Mouse (Mus musculus) left cerebral cortex, postnatal 36 days (tissue): Measurements from ENCODE around the gene Bpifc. TPM values are rescaled to one million over a fixed set of nuclear protein-coding genes. Genes with fewer than 3 reads are reported as not detected.
A peak's percentile ranks its signal among the peaks of the same experiment; 100 is the strongest.

Experiments used
- DNase-seq, 2 experiments: peaks; one replicate each; pipeline ENCODE4 v3.0.0; 2021 to 2022; ENCODE audit warnings: low spot score in 2 of 2, mixed read lengths in 1 of 2
- intact Hi-C: fragments of 180-260 bp; cut with DNase I; formaldehyde crosslinking; loops from one replicate; pipeline ENCODE4 v1.15.1; 2025
- total RNA-seq, 2 experiments: library from RNA; stranded (reverse); gene quantifications; 2 replicates each; pipeline ENCODE4 v1.2.3; 2021

Gene Bpifc
- total RNA-seq, 2 experiments from 2014 or later, result 0.14 to 0.15 TPM

DNA sequence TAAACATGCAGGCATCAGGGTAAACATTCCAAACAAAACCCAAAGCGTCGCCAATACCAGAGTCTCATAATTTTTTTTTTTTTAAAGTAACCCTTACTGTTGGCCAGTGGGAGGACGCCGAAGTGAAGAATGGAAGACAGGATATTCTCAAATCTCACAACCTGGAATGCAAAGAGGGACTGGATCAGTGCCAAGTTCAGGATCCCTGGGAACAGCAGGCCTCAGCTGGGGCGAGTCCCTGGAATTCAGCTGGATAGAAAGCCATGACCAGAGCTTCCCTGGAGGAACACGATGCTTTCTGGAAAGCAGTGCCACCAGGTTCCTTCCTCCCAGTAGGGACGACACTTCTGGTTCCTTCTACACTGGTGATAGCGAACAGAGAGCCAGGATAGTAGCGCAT lies 48.8 kb downstream of the Bpifc start:
- no peak for DNase-seq
- intact Hi-C loops, result loop anchor here (10.0 kb wide), 1 partner anchor 102 kb away; no protein-coding TSS in a partner anchor

- intact Hi-C loops, result loop anchor here (5.0 to 10.0 kb wide), 2 partner anchors 85 to 747 kb away; partner anchors contain the start of genes Hsp90b1 and Ttc41
- DNase-seq, result peak; percentile 98
These were observed 54.2 kb downstream of the Bpifc start, which contains the start of gene Rtcb for GRCm38 (mm10) chr10:85957464-85957950. Gene Rtcb, minus strand, starts transcription at chr10:85957823.

GRCm38 (mm10) chr10:85956871-85957419 lies 54.8 kb downstream of the Bpifc start:
- no peak for DNase-seq
- intact Hi-C loops, result loop anchor here (5.0 to 10.0 kb wide), 2 partner anchors 85 to 748 kb away; partner anchors contain the start of genes Hsp90b1 and Ttc41

DNA sequence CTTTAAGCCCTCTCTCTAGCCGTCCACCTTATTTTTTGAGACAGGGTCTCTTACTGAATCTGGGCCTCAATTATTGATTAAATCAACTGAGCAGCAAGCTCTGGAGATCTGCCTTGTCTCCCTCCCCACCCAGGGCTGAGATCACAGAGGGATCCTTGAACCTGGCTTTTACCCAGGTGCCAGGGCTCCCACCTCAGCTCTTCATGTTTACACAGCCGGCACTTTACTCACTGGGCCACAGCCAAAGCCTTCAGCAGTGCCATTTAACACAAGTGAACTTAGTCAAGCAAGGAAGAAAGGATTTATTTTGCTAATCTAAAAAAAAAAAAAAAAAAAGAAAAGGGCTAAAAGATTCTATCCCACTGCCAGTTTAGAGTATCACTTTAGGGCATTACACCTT lies 57.3 kb downstream of the Bpifc start:
- DNase-seq, result no peak
- intact Hi-C loops, result loop anchor here (10.0 kb wide), 1 partner anchor 750 kb away; the partner anchor contains the start of genes Hsp90b1 and Ttc41

DNA sequence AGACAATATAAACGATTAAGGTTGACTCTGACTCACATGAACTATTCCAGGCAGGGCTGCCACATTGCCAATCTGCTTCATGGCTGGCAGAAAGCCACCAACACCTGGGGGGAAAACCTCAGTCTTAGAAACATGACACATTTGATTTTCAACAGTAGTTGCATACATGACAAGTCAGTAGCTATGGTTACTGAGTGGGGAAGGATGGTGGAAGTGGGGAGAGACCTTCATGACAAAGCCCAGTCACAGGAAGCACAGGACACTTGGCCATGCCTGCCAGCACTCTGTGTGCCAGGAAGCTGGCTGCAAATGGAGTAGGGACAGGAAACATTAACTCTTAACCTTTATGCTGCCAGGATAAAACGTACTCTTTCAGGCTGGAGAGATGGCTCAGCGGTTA lies 58.3 kb downstream of the Bpifc start:
- intact Hi-C loops, result loop anchor here (10.0 kb wide), 1 partner anchor 751 kb away; the partner anchor contains the start of genes Hsp90b1 and Ttc41
- DNase-seq, result no peak

- no peak for DNase-seq
- intact Hi-C loops, result loop anchor here (10.0 kb wide), 1 partner anchor 753 kb away; the partner anchor contains the start of genes Hsp90b1 and Ttc41
These were observed 59.8 kb downstream of the Bpifc start for GRCm38 (mm10) chr10:85951765-85952443.

GRCm38 (mm10) chr10:85948483-85949196 lies 63.1 kb downstream of the Bpifc start:
- intact Hi-C loops, result no loop called here
- no peak for DNase-seq

DNA sequence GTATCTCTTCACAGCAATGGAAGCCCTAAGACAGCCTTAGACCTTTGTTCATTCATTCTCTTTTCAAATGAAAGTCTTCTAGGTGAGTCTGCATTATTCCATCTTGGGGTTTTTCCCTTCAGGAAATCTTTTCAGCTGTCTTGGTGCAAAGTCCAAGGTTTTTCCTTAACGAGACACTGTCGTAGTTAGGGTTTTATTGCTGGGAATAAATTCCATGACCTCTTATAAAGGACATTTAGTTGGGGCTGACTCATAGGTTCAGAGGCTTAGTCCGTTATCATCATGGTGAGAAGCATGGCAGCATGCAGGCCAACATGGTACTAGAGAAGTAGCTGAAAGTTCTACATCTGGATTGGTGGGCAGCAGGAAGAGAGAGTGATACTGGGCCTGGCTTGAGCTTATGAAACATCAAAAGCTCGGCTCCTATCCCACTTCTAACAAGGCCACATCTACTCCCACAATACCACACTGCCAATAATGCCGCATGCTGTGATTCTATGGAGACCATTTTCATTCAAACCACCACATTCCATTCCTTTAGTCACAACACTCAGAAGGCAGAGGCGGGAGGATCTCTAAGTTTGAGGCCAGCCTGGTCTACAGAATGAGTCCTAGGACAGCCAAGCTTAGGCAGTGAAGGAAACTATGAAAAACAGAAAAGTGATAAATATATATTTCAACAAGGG lies 75.3 kb downstream of the Bpifc start:
- no peak for DNase-seq
- intact Hi-C loops, result no loop called here

GRCm38 (mm10) chr10:85929962-85930361 lies 81.7 kb downstream of the Bpifc start:
- no peak for DNase-seq
- intact Hi-C loops, result no loop called here

DNA sequence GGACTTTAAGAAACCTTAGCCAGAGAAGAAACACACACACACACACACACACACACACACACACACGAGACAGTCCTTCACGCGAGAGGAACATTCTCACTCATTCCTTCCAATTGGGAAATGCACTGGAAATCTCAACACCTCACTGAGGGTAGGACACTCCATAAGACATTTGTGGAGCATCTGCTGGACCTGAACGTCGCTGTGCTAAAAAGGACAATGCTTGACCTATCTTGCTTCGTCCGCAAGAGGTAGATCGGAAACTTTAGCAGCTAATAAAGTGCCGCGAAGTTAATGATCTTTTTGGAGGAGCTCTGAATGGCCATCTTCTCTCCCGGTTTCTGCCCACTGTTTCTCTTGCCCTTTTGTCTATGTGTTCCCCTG lies 82.5 kb downstream of the Bpifc start:
- no peak for DNase-seq
- intact Hi-C loops, result no loop called here

DNA sequence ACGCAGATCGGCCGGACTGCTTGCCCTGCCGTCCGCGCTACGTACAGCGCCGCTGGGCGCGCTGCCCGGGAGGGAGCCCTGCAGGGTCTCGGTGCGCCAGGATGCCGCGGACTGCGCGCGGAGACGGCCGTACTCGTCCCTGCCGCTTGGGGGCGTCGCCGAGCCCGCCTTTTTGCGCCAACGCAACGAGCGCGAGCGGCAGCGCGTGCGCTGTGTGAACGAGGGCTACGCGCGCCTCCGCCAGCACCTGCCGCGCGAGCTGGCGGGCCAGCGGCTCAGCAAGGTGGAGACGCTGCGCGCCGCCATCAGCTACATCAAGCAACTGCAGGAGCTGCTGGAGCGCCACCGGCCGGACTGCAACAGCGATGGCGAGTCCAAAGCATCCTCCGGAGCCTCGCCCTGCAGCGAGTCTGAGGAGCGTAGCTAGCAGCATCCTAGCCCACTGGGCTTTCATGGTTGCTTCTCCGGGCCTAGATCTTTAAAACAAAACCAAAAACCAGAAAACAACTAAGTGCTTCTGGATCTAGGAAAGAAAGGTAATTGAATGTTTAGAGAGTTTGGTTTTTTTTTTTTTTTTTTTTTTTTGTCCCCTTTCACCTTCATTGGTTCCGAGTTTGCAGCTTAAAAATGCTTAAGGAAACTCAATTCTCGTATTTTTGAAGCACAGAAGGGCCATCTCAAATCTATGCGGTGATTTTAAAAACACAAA lies 83.0 kb downstream of the Bpifc start:
- intact Hi-C loops, result no loop called here

DNA sequence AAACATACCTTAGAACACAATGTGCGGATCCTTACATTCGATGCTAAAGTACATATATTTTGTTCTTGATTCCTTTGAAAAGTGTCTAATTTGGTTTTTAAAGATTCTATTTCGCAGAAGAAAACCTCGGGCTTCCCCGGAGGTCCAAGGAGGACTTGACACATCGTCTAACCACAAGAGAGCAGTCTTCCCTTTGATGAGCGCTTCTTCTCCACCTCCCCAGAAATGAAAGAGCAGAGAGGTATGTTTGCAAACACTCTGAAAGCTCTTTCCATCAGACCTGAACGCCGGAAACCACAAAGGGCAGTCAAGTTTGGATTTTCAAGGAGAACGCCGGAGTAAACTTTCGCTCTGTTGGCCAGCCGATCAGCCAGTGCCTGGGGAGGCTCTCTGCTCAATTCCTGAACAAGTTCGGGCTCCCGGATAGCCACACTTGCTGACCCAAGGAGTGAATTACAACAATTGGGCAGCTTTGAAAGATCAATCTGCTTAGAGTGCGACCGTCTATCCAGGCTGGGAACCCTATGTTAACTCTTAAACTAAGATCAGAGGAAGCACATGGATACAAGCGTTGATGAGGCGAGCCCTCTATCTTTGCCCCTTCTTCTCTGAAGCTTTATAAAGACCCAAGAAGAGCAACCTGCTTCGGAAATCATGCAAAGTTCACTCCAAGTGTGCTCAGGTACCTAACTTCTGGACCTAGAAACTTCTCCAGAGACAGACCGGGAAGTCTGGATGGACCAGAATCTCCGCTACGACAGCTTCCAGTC lies 83.8 kb downstream of the Bpifc start, which contains the start of gene Ascl4:
Ascl4 (plus strand) TSS at position 6 of the 770 bp plus-strand sequence.
- intact Hi-C loops, result no loop called here
- DNase-seq, result peak in 1 of 2 experiments; percentile 6

More for the DNA sequence above, 83.0 kb downstream of the Bpifc start:
- peak; percentile 77 to 85 for DNase-seq

DNA sequence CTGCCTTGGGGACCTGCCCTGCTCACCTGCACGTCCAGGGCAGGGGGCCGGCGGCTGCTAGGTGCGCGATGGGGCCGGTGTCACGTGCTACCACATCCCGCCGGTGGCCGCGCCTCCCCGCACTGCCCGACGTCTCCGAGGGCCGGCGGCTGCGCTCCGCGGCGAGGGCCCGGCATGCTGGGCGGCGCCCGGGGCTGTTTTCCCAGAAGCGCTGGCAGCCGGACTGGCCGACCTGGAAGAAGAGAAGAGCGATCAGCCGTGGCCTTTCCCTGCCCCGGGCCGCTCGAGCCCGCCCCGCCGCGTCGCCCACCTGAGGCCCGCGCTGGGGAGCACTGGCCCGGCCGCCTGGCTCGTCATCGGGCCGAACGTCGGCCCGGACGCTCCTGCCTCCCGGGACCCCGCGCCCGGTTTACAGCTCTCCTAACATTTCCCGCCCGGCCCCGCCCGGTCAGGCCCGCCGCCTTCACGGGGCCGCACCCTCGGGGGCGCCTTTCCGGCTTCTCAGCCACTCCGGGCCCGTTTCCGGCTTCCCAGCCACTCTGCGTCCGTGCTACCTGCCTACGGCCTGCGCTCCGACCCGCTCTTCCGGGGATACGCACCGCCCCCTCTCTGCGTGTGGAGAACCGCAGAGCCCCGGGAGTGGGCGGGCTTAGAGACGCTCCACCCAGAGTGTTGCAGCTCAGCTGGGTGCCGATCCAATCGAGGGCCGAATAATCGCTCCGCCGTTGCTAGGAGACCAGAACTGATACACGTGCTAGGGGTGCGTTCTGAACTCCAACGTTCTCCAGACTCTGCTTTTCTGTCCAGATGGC lies 95.0 kb downstream of the Bpifc start, which contains the start of gene Prdm4:
Prdm4 (minus strand) TSS at position 645 of the 812 bp plus-strand sequence.
- intact Hi-C loops, result no loop called here

More for the DNA sequence above, 95.0 kb downstream of the Bpifc start, which contains the start of gene Prdm4:
- peak; percentile 94 to 96 for DNase-seq
